Mouse (Mus musculus): ENCODE results near the gene Itgb4. TPM values are rescaled to one million over a fixed set of nuclear protein-coding genes. Genes with fewer than 3 reads are reported as not detected.

The Itgb4 gene
- polyA plus RNA-seq, 2 experiments from 2014 or later, result not detected

DNA sequence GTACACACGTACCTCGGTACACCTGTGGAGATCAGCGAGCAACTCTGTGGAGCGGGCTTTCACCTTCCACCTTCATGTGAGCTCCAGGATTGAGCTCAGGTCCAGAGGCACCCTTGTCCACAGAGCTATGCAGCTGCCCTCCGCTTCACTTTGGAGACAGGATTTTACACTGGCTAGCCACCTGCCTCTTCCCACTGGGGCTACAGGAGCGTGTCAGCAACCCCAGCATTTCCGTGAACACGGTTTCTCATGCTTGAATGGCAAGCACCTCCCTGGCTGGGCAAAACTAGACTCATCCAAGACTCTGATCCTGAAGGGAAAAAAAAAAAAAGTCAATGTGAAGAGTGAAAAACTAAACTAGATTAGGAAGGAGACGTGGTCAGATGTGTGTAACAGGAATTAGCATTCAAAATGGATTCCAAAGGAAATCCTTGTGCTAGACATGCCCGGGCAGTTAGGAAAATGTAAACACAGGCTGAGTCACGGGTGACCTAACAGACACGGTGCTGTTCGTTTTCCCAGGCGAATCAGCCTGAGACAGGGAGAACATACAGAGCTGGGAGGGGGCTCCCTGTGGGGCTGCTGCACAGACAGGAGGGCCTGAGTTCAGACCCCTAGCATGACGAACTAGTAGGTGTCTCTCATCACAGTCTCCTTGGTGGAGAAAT lies 4.4 kb upstream of the Itgb4 start:
- no peak for ATAC-seq

- no peak for ATAC-seq
Measured at GRCm38 (mm10) chr11:115971016-115971415, 3.5 kb upstream of the Itgb4 start.

GRCm38 (mm10) chr11:115975083-115975420 lies 543 bp downstream of the Itgb4 start:
- ATAC-seq, result no peak

DNA sequence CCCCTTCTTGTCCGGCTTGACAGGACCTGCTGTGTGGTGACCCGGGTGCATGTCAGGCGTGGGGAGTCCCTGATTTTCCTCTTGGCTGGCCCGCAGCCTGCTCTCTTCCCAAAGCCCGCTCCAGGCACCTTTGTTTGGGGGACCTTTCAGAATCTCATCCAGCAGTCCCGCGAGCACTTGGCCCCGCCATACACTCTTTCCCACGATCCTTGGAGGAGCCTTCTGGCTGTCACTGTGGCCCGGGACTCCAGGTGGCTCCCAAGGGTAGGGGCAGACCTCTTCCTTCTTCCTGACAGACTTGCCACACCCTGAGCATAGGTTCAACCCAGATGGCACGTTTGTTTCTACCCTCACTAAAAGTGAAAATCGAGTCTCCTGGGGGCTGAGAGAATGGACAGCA lies 1.0 kb downstream of the Itgb4 start:
- ATAC-seq, result no peak

- no peak for ATAC-seq
Measured at GRCm38 (mm10) chr11:115982472-115982871, 8.0 kb downstream of the Itgb4 start.

DNA sequence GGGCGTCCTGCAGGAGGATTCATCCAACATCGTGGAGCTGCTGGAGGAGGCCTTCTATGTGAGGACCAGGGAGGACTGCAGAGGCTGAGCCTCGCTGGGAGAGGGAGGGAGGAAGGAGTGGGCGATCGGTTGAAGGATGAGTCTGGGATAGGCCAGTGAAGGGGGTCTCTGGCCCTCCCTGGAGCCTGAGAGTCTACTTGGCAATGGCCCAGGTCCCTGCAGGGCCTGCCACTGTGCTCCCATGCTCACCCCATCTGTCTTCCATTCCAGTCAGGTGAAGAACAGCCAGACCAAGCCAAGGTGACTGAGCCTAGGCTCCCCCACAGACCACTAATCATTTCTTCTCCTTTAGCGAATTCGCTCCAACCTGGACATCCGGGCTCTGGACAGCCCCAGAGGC lies 8.8 kb downstream of the Itgb4 start:
- no peak for ATAC-seq

GRCm38 (mm10) chr11:115989686-115990085 lies 15.2 kb downstream of the Itgb4 start:
- ATAC-seq, result no peak

DNA sequence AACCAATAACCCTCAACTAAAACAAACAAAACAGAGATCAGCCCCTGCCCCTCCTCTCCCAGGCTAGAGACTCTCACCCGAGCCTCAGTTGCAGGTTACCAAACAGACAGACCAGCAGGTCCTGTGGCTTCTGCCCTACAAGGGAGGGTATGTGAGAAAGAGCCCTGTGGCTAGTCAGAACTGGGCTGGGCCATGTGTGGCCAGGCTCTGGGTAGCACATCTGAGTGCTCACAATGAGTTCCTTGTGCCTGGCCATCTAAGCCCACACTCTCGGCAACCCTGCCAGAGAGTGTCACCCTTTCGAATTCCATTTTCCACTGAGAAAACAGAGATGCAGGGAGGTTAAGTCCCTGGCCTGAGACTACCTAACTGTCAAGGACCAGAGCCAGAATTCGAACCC lies 17.6 kb downstream of the Itgb4 start:
- ATAC-seq, result no peak

DNA sequence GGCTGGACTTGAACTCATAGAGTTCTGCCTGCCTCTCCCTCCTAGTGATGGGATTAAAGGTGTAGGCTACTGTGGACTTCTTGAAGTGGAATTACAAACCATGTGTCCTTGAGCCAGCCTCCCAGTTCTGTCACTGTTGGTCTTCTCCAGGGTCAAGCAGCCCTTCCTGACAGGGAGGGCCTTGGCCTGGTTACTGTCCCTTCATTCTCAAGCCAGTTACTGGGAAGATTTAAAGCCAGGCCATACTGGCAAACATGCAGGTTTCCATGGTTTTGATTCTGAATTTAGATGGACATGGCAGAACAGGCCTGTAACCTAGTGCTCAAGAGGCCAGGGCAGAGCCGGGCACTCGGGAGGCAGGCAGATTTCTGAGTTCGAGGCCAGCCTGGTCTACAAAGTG lies 20.7 kb downstream of the Itgb4 start:
- no peak for ATAC-seq

DNA sequence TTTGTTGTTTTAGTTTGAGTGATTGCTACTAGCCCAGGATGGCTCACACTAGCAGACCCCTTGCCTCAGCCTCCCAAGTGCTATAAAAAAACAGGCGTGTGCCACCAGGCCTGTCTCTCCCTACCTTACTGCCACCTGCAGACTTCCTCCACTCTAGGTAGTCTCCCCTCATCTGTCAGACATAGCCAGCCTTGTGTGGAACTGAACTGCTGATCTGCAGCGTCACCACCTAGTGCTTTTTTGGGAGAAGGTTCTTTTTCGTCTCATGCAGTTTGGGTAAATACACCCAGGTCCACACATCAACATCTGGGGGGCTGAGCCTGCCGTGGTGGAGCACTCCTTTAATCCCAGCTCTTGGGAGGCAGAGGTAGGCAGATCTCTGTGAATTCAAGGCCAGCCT lies 22.5 kb downstream of the Itgb4 start:
- ATAC-seq, result no peak

DNA sequence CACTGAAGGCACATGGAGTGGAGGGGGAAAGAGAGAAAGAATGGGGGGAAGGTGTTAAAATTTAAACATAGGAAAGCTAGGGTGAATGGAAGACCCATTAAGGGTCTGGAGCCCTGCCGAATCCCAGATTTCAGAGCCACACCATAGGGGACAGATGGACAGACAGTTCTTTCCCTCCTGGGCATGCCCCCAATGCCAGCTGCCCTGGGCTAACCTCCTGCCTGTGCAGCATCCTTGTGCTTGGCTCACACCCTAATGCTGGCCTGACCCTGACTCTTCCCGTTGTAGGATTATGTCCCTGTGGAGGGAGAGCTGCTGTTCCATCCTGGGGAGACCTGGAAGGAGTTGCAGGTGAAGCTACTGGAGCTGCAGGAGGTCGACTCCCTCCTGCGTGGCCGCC lies 23.2 kb downstream of the Itgb4 start:
- ATAC-seq, result no peak

- no peak for ATAC-seq
Measured at GRCm38 (mm10) chr11:115999027-115999426, 24.5 kb downstream of the Itgb4 start.

DNA sequence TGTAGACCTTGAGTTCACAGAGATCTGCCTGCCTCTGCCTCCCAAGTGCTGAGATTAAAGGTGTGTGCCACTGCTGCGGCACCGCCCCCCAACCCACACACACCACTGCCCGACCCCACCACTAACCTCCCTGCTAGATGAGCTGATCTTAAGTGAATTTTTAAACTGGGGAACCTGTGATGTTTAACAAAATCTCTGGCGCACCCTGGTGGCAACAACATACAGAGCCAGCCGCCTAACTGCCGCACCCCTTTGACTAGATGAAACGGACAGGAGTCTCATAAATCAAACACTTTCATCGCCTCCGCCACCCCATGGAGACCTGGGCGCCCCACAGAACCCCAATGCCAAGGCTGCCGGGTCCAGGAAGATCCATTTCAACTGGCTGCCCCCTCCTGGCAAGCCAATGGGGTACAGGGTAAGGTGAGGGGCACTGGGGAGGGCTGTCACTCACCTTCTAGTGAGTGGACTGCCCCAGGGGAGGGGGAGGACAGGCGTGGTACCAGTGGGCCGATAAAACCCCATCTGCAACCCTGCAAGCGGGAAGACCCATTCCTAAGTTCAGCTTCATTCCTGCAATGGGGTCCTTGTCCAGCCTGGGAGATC lies 25.1 kb downstream of the Itgb4 start:
- ATAC-seq, result peak; percentile 32

DNA sequence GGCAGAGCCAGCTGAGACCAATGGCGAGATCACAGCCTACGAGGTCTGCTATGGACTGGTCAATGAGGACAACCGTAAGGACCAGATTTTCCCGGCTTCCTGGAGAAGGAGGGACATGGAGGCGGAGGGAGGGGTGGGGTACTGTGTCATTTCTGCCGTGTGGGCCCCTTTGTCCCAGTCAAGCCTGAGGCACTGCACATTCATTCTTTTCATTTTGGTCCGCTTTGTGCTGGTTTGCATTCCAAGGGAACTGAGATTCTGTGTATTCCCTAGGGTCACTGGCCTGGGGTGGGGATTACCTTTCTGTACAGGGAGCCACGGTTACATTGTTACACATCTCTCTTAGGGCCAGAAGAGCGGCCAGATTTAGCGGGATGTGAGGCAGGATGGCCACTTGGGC lies 26.1 kb downstream of the Itgb4 start:
- no peak for ATAC-seq

GRCm38 (mm10) chr11:116001725-116002124 lies 27.2 kb downstream of the Itgb4 start:
- ATAC-seq, result no peak

DNA sequence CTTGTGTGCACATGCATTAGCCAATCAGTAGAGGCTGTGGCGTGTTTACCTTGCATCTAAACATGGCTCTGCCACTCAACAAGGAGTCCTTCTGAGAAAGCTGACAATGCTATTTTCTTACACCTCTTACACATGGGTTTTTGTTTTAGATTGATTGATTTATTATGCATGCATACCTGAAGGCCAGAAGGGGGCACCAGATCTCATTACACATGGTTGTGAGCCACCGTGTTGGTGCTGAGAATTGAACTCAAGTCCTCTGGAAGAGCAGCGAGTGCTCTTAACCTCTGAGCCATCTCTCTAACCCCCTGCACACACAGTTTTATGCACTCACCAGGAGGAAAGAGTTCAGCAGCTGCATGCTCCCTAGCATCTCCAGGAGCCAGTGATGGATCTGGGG lies 28.4 kb downstream of the Itgb4 start:
- no peak for ATAC-seq

DNA sequence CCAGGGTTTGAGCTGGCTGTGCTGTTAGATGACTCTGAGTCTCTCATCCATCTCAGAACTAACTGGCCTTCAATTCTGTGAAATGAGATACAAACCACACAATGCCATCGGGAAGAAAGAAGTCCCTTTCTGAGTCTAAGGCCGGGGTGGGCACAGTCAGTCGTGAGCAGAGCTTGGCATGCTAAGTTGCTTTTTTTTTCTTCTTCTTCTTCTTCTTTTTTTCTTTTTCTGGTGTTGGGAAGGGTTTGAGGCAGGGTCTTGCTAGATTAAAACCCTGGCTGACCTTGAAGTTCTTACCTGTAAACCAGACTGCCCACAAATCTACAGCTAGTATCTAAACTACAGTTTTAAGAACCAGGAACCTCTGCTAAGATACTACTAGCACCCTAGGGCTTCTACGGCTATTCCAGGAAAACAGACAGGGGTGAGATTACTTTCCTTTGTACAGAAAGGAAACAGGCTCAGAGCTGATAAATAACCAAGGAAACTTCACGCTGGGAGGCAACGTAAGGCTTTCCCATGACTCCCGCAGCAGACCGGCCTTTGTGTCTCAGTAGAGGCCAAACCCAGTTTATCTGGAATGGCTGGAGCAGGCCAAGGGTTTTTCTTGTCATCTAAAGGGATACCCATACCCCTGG lies 29.8 kb downstream of the Itgb4 start:
- ATAC-seq, result no peak

DNA sequence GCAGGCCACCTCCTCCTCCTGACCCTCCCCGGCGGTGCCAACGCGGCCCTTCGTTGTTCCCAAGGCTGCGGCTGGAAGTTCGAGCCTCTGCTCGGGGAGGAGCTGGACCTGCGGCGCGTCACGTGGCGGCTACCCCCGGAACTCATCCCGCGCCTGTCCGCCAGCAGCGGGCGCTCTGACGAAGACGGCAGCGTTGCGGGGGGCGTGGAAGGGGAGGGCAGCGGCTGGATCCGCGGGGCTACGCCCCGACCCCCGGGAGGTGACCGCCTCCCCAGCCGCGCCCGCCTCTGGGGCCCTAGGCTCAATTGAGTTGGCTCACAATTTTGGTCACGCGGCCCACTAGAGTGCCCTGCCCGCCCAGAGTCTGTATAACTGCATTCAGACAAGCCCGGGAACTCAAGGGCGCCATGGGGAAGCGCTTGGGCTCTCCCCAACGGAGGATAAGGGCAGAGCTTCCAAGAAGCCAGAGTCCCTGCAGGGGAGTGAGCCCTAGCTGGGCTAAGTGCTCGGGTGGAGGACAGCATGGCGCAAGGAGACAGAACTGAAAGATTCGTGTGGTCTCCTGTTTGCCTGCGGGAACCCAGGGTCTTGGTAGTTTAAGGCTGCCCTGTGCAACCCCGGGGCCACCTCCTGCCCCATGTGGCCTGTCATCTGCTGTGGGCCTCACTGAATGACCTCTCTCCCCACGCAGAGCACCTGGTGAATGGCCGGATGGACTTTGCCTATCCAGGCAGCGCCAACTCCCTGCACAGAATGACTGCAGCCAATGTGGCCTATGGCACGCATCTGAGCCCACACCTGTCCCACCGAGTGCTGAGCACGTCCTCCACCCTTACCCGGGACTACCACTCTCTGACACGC lies 30.6 kb downstream of the Itgb4 start:
- peak; percentile 65 for ATAC-seq

DNA sequence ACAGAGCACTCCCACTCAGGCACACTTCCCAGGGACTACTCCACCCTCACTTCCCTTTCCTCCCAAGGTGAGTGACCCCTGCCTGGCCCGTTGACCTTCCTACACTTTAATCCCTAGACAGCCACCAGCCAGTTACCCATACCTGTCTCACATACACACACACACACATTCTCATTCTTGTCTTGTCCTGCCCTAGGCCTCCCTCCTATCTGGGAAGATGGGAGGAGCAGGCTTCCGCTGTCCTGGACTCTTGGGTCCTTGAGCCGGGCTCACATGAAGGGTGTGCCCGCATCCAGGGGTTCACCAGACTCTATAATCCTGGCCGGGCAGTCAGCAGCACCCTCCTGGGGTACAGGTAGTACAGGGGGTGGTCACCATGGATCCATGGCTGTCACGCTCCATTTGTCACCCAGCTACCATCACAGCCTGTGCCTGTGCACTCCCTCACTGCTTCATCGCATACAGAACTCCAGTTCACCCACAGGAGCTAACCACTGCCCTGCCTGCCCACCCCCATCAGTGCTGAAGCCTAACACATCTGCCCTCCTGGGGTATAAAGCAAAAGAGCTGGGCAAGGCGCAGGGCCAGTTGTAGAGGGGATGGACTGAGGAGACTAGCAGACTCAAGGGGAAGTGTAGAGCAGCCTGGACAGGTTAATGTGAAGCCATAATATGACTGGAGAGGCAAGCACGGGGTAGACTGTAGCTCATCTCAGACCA lies 31.4 kb downstream of the Itgb4 start:
- no peak for ATAC-seq

DNA sequence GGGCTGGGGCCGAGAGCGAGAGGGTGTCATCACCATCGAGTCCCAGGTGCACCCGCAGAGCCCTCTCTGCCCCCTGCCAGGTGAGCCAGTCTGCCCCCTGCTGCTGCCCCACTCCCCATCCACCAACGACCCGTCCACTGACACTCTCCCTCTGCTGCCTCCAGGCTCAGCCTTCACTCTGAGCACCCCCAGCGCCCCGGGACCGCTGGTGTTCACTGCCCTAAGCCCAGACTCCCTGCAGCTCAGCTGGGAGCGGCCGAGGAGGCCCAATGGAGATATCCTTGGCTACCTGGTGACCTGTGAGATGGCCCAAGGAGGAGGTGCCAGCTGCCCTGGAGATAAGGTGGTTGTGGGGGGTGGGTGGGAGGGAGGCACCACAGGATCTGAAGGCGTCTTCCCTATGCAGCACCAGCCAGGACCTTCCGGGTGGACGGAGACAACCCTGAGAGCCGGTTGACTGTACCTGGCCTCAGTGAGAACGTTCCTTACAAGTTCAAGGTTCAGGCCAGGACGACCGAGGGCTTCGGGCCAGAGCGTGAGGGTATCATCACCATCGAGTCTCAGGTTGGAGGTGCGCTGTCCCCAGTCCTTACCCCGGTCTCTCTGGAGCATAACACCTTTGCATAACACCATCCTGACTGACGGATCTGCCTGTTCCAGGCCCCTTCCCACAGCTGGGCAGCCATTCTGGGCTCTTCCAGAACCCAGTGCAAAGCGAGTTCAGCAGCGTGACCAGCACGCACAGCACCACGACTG lies 32.8 kb downstream of the Itgb4 start:
- no peak for ATAC-seq

DNA sequence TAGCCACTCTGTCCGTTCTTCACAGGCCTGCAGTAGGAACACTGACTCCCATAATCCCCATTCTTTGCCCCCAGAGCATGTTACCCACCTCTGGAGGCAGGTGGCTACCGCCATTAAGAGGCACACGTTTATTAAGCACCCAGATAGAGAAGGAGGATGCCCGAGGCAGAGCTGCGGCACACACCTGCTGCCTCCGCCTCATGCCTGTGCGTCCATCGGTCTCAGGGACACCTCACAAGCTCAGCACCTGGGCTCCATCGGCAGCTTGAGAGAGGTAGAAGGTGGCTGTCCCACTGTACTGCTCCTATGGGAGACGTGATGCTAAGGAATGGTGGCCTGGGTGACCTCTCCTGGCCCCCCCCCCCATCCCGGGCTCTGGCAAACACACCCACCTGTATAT lies 33.9 kb downstream of the Itgb4 start:
- ATAC-seq, result no peak

- no peak for ATAC-seq
Measured at GRCm38 (mm10) chr11:116008832-116009375, 34.4 kb downstream of the Itgb4 start.

Measured in CD4-positive, CD25-positive, alpha-beta regulatory T cell, adult 4 months (primary cell).